ENCODE assay signal across 12 mouse cellular contexts in the genomic region with DNA sequence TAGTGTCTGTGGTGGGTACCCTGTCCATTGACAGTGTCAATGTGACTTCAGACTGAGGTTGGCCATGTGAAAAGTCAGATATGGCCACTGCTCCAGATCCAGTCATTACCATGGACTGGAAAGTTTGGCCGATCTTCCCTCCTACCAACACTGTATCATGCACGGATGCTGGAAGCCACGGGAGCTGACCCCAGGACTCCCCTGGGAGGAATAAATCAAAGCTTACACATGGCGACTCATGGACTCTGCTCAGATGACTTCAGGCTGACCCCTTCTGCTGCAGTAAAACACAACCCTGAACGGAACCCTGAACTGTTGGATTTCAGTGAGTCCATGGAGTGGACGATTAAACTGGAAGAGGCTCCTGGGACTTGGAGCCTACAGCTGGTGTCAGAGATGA.
"Had no signal": no experiment of that assay in that cellular context is flagged by ENCODE, and none has a peak within 500 bp of the region (broad histone marks: within the 10 kb centered on the region; RNA-seq: fewer than 3 reads in every experiment).

No protein-coding gene starts in this region.

- H3K27me3 ChIP-seq: limb, embryonic 15.5 days; liver, embryonic 12.5 days; lung, embryonic 15.5 days; midbrain, embryonic 15.5 days; neural tube, embryonic 13.5 days; stomach, embryonic 15.5 days had no signal

- DNase-seq: right cerebral cortex, postnatal 14 days; thymus, adult 2 months; thymus, postnatal 36 days had no signal

- H3K4me1 ChIP-seq: limb, embryonic 15.5 days; liver, embryonic 12.5 days; lung, embryonic 15.5 days; midbrain, embryonic 15.5 days; neural tube, embryonic 13.5 days; stomach, embryonic 15.5 days had no signal

- H3K9me3 ChIP-seq: limb, embryonic 15.5 days; liver, embryonic 12.5 days; lung, embryonic 15.5 days; midbrain, embryonic 15.5 days; neural tube, embryonic 13.5 days; stomach, embryonic 15.5 days had no signal

- H3K4me2 ChIP-seq: limb, embryonic 15.5 days; liver, embryonic 12.5 days; lung, embryonic 15.5 days; midbrain, embryonic 11.5 days; midbrain, embryonic 15.5 days; neural tube, embryonic 13.5 days; stomach, embryonic 15.5 days had no signal

- ATAC-seq: intestine, embryonic 16.5 days; liver, embryonic 12.5 days; midbrain, embryonic 15.5 days had no signal

- H3K36me3 ChIP-seq: limb, embryonic 15.5 days; liver, embryonic 12.5 days; lung, embryonic 15.5 days; midbrain, embryonic 15.5 days; neural tube, embryonic 13.5 days; stomach, embryonic 15.5 days had no signal

- H3K9ac ChIP-seq: limb, embryonic 15.5 days; liver, embryonic 12.5 days; lung, embryonic 15.5 days; midbrain, embryonic 15.5 days; neural tube, embryonic 13.5 days; stomach, embryonic 15.5 days had no signal

- H3K27ac ChIP-seq: left cerebral cortex, adult 2 months; limb, embryonic 15.5 days; liver, embryonic 12.5 days; lung, embryonic 15.5 days; midbrain, embryonic 15.5 days; neural tube, embryonic 13.5 days; stomach, embryonic 15.5 days had no signal

- H3K4me3 ChIP-seq: left cerebral cortex, adult 2 months; limb, embryonic 15.5 days; liver, embryonic 12.5 days; lung, embryonic 15.5 days; midbrain, embryonic 15.5 days; neural tube, embryonic 13.5 days; stomach, embryonic 15.5 days had no signal
